Mouse (Mus musculus) gastrocnemius, postnatal 25 days (tissue): Measurements from ENCODE around the gene Lama5. TPM values are rescaled to one million over a fixed set of nuclear protein-coding genes. Genes with fewer than 3 reads are reported as not detected.
"Not testable (repeated sequence)": the region's sequence is repeated elsewhere in the genome, so short reads cannot be mapped to it uniquely, and the experiment has no call there.

Source experiments
- DNase-seq: peaks from one replicate; pipeline ENCODE4 v3.0.0; 2022
- long read RNA-seq, 2 experiments: library from polyadenylated mRNA; stranded (forward); transcript quantifications; one replicate each; pipeline ENCODE4 v2.0.0; 2021
- total RNA-seq, 2 experiments: library from RNA; stranded (reverse); gene quantifications; 1 replicate in 1 of 2; 2 replicates in 1 of 2; pipeline ENCODE4 v1.2.3; 2021

Lama5 gene
- 10 to 100 TPM in 1 of 2 experiments, 1 to 10 TPM in 1; 8.0 to 10.0 TPM for total RNA-seq
- long read RNA-seq, experiment 1, partial matches to known transcripts = 2 of 2 reads
- long read RNA-seq, experiment 1, other reads (novel, unspliced or antisense) = 0 of 2 reads
- long read RNA-seq, experiment 2, partial matches to known transcripts = 4 of 5 reads
- long read RNA-seq, experiment 2, other reads (novel, unspliced or antisense) = 1 of 5 reads

- peak; percentile 70 for DNase-seq
Measured at GRCm38 (mm10) chr2:180225762-180226378, at the start of gene Lama5. Gene Lama5, minus strand, starts transcription at chr2:180225859.

- DNase-seq = no peak
Measured at GRCm38 (mm10) chr2:180274523-180274922, 48.9 kb upstream of the Lama5 start.

GRCm38 (mm10) chr2:180273394-180274244 lies 48.0 kb upstream of the Lama5 start, which contains the start of gene Cables2:
Gene Cables2, minus strand, starts transcription at chr2:180273496.
- DNase-seq = peak; percentile 96

GRCm38 (mm10) chr2:180272884-180273321 lies 47.2 kb upstream of the Lama5 start:
- no peak for DNase-seq

- no peak for DNase-seq
Measured at GRCm38 (mm10) chr2:180271804-180272395, 46.2 kb upstream of the Lama5 start.

GRCm38 (mm10) chr2:180270537-180271255 lies 45.0 kb upstream of the Lama5 start:
- DNase-seq = no peak

- no peak for DNase-seq
Measured at GRCm38 (mm10) chr2:180269329-180269728, 43.7 kb upstream of the Lama5 start.

- DNase-seq = no peak
Measured at GRCm38 (mm10) chr2:180267955-180268354, 42.3 kb upstream of the Lama5 start.

- DNase-seq = no peak
Measured at GRCm38 (mm10) chr2:180262891-180263290, 37.2 kb upstream of the Lama5 start.

GRCm38 (mm10) chr2:180262441-180262840 lies 36.8 kb upstream of the Lama5 start:
- DNase-seq = peak; percentile 39

GRCm38 (mm10) chr2:180261901-180262300 lies 36.2 kb upstream of the Lama5 start:
- DNase-seq = no peak

GRCm38 (mm10) chr2:180260610-180261480 lies 35.2 kb upstream of the Lama5 start:
- DNase-seq = no peak

GRCm38 (mm10) chr2:180259826-180260609 lies 34.4 kb upstream of the Lama5 start:
- not testable (repeated sequence) for DNase-seq

GRCm38 (mm10) chr2:180258951-180259484 lies 33.4 kb upstream of the Lama5 start:
- DNase-seq = not testable (repeated sequence)

- no peak for DNase-seq
Measured at GRCm38 (mm10) chr2:180257963-180258865, 32.6 kb upstream of the Lama5 start.

- peak; percentile 98 for DNase-seq
Measured at GRCm38 (mm10) chr2:180257001-180257521, 31.4 kb upstream of the Lama5 start, which contains the start of gene Rps21. Gene Rps21, plus strand, starts transcription at chr2:180257377.

GRCm38 (mm10) chr2:180256296-180257000 lies 30.8 kb upstream of the Lama5 start:
- no peak for DNase-seq
